Mouse (Mus musculus): Measurements from ENCODE around the gene Cecr2. TPM values are rescaled to one million over a fixed set of nuclear protein-coding genes. Genes with fewer than 3 reads are reported as not detected.

Gene Cecr2
- polyA plus RNA-seq, 1 experiment from 2014 or later = 1.4 TPM

- Histone ChIP-seq H3K4me2 (no peak overlapping the region), H3K9ac (no peak overlapping the region), H3K27me3 (replicated peaks) (no peaks in the 10 kb centered on the region), H3K4me3 (no peak overlapping the region), H3K36me3 (no peaks in the 10 kb centered on the region), H3K27ac (ENCODE audit: poor library complexity, severe bottlenecking) (no peak overlapping the region), H3K4me1 (replicated peaks) (no peaks in the 10 kb centered on the region), H3K9me3 (replicated peaks) (no peaks in the 10 kb centered on the region)
- ATAC-seq (ENCODE audit: insufficient number of reproducible peaks, low FRiP score) = no peak
- WGBS = 60% methylated on average over 5 of the region's 5 CpGs
Observed at GRCm38 (mm10) chr6:120674121-120674520, 8.0 kb downstream of the Cecr2 start.

GRCm38 (mm10) chr6:120674881-120675280 is 8.7 kb downstream of the Cecr2 start:
- Histone ChIP-seq H3K9ac (no peak overlapping the region), H3K9me3 (replicated peaks) (no peaks in the 10 kb centered on the region), H3K36me3 (no peaks in the 10 kb centered on the region), H3K4me2 (no peak overlapping the region), H3K27me3 (replicated peaks) (no peaks in the 10 kb centered on the region), H3K4me1 (replicated peaks) (no peaks in the 10 kb centered on the region), H3K27ac (ENCODE audit: poor library complexity, severe bottlenecking) (no peak overlapping the region), H3K4me3 (no peak overlapping the region)
- 77% methylated on average over 4 of the region's 4 CpGs for WGBS
- no peak for ATAC-seq (ENCODE audit: insufficient number of reproducible peaks, low FRiP score)

GRCm38 (mm10) chr6:120675979-120676378 is 9.8 kb downstream of the Cecr2 start:
- no peaks in the 10 kb centered on the region for H3K36me3 ChIP-seq
- no peaks in the 10 kb centered on the region for H3K4me1 ChIP-seq (replicated peaks)
- no peaks in the 10 kb centered on the region for H3K9me3 ChIP-seq (replicated peaks)
- no peak overlapping the region for H3K9ac ChIP-seq
- no peak overlapping the region for H3K4me2 ChIP-seq
- H3K4me3 ChIP-seq = no peak overlapping the region
- 64% methylated on average over 2 of the region's 2 CpGs for whole genome bisulfite sequencing
- ATAC-seq (ENCODE audit: insufficient number of reproducible peaks, low FRiP score) = no peak
- no peaks in the 10 kb centered on the region for H3K27me3 ChIP-seq (replicated peaks)
- no peak overlapping the region for H3K27ac ChIP-seq (ENCODE audit: poor library complexity, severe bottlenecking)

- ATAC-seq (ENCODE audit: insufficient number of reproducible peaks, low FRiP score) = no peak
- Histone ChIP-seq H3K9me3 (replicated peaks) (no peaks in the 10 kb centered on the region), H3K27me3 (replicated peaks) (no peaks in the 10 kb centered on the region), H3K4me3 (no peak overlapping the region), H3K9ac (no peak overlapping the region), H3K4me1 (replicated peaks) (no peaks in the 10 kb centered on the region), H3K27ac (ENCODE audit: poor library complexity, severe bottlenecking) (no peak overlapping the region), H3K4me2 (no peak overlapping the region), H3K36me3 (no peaks in the 10 kb centered on the region)
- WGBS = 66% methylated on average over 2 of the region's 2 CpGs
Observed at GRCm38 (mm10) chr6:120683351-120683750, 17.2 kb downstream of the Cecr2 start.

- no peaks in the 10 kb centered on the region for H3K9me3 ChIP-seq (replicated peaks)
- no peaks in the 10 kb centered on the region for H3K36me3 ChIP-seq
- ATAC-seq (ENCODE audit: insufficient number of reproducible peaks, low FRiP score) = no peak
- WGBS = 93% methylated on average over 3 of the region's 3 CpGs
- H3K27ac ChIP-seq (ENCODE audit: poor library complexity, severe bottlenecking) = no peak overlapping the region
- H3K4me3 ChIP-seq = no peak overlapping the region
- no peak overlapping the region for H3K9ac ChIP-seq
- H3K4me1 ChIP-seq (replicated peaks) = no peaks in the 10 kb centered on the region
- H3K27me3 ChIP-seq (replicated peaks) = no peaks in the 10 kb centered on the region
- no peak overlapping the region for H3K4me2 ChIP-seq
Observed at GRCm38 (mm10) chr6:120684750-120685149, 18.6 kb downstream of the Cecr2 start.

- 76% methylated on average over 5 of the region's 5 CpGs for WGBS
Observed at GRCm38 (mm10) chr6:120686872-120687650, 20.9 kb downstream of the Cecr2 start.

GRCm38 (mm10) chr6:120700221-120700620 is 34.1 kb downstream of the Cecr2 start:
- no peak overlapping the region for H3K9ac ChIP-seq
- WGBS = 31% methylated on average over 4 of the region's 4 CpGs

More at GRCm38 (mm10) chr6:120686872-120687650, 20.9 kb downstream of the Cecr2 start:
- no peak for ATAC-seq (ENCODE audit: insufficient number of reproducible peaks, low FRiP score)
- Histone ChIP-seq H3K27me3 (replicated peaks) (no peaks in the 10 kb centered on the region), H3K9ac (no peak overlapping the region), H3K4me1 (replicated peaks) (no peaks in the 10 kb centered on the region), H3K36me3 (no peaks in the 10 kb centered on the region), H3K4me2 (no peak overlapping the region), H3K27ac (ENCODE audit: poor library complexity, severe bottlenecking) (no peak overlapping the region), H3K9me3 (replicated peaks) (no peaks in the 10 kb centered on the region), H3K4me3 (no peak overlapping the region)

GRCm38 (mm10) chr6:120704376-120704775 is 38.2 kb downstream of the Cecr2 start:
- Histone ChIP-seq H3K27ac (ENCODE audit: poor library complexity, severe bottlenecking) (no peak overlapping the region), H3K27me3 (replicated peaks) (no peaks in the 10 kb centered on the region), H3K4me2 (no peak overlapping the region), H3K9ac (no peak overlapping the region), H3K4me3 (no peak overlapping the region), H3K4me1 (replicated peaks) (0 out of 2 replicates have a peak, but pooled peaks cover 2% of the 10 kb centered on the region), H3K36me3 (no peaks in the 10 kb centered on the region), H3K9me3 (replicated peaks) (no peaks in the 10 kb centered on the region)
- no peak for ATAC-seq (ENCODE audit: insufficient number of reproducible peaks, low FRiP score)

More at GRCm38 (mm10) chr6:120700221-120700620, 34.1 kb downstream of the Cecr2 start:
- H3K36me3 ChIP-seq = no peaks in the 10 kb centered on the region
- H3K4me1 ChIP-seq (replicated peaks) = 0 out of 2 replicates have a peak, but pooled peaks cover 2% of the 10 kb centered on the region
- H3K4me3 ChIP-seq = no peak overlapping the region
- no peak overlapping the region for H3K27ac ChIP-seq (ENCODE audit: poor library complexity, severe bottlenecking)
- no peak for ATAC-seq (ENCODE audit: insufficient number of reproducible peaks, low FRiP score)
- H3K9me3 ChIP-seq (replicated peaks) = no peaks in the 10 kb centered on the region
- H3K4me2 ChIP-seq = no peak overlapping the region
- H3K27me3 ChIP-seq (replicated peaks) = no peaks in the 10 kb centered on the region

- Histone ChIP-seq H3K9ac (no peak overlapping the region), H3K27me3 (replicated peaks) (no peaks in the 10 kb centered on the region), H3K27ac (ENCODE audit: poor library complexity, severe bottlenecking) (no peak overlapping the region), H3K9me3 (replicated peaks) (no peaks in the 10 kb centered on the region), H3K4me1 (replicated peaks) (no peaks in the 10 kb centered on the region), H3K4me3 (no peak overlapping the region), H3K36me3 (no peaks in the 10 kb centered on the region), H3K4me2 (no peak overlapping the region)
- ATAC-seq (ENCODE audit: insufficient number of reproducible peaks, low FRiP score) = no peak
- 71% methylated on average over 1 of the region's 1 CpGs for WGBS
Observed at GRCm38 (mm10) chr6:120708759-120709158, 42.6 kb downstream of the Cecr2 start.

- 90% methylated on average over 3 of the region's 3 CpGs for whole genome bisulfite sequencing
- H3K36me3 ChIP-seq = no peaks in the 10 kb centered on the region
- no peak for ATAC-seq (ENCODE audit: insufficient number of reproducible peaks, low FRiP score)
- H3K4me3 ChIP-seq = no peak overlapping the region
- H3K9ac ChIP-seq = no peak overlapping the region
- H3K4me2 ChIP-seq = no peak overlapping the region
- H3K9me3 ChIP-seq (replicated peaks) = no peaks in the 10 kb centered on the region
- no peaks in the 10 kb centered on the region; the same call in 1 of the 2 replicates for H3K4me1 ChIP-seq (replicated peaks)
- no peaks in the 10 kb centered on the region for H3K27me3 ChIP-seq (replicated peaks)
- no peak overlapping the region for H3K27ac ChIP-seq (ENCODE audit: poor library complexity, severe bottlenecking)
Observed at GRCm38 (mm10) chr6:120714806-120715205, 48.6 kb downstream of the Cecr2 start.

GRCm38 (mm10) chr6:120715227-120715626 is 49.1 kb downstream of the Cecr2 start:
- WGBS = 86% methylated on average over 5 of the region's 5 CpGs
- Histone ChIP-seq H3K9me3 (replicated peaks) (no peaks in the 10 kb centered on the region), H3K36me3 (no peaks in the 10 kb centered on the region), H3K27ac (ENCODE audit: poor library complexity, severe bottlenecking) (no peak overlapping the region), H3K27me3 (replicated peaks) (no peaks in the 10 kb centered on the region), H3K9ac (no peak overlapping the region), H3K4me2 (no peak overlapping the region), H3K4me3 (no peak overlapping the region), H3K4me1 (replicated peaks) (no peaks in the 10 kb centered on the region; the same call in 1 of the 2 replicates)
- no peak for ATAC-seq (ENCODE audit: insufficient number of reproducible peaks, low FRiP score)

- Histone ChIP-seq H3K27me3 (replicated peaks) (no peaks in the 10 kb centered on the region), H3K4me3 (no peak overlapping the region), H3K9ac (no peak overlapping the region), H3K4me1 (replicated peaks) (no peaks in the 10 kb centered on the region; the same call in 1 of the 2 replicates), H3K9me3 (replicated peaks) (no peaks in the 10 kb centered on the region), H3K27ac (ENCODE audit: poor library complexity, severe bottlenecking) (no peak overlapping the region), H3K36me3 (no peaks in the 10 kb centered on the region), H3K4me2 (no peak overlapping the region)
- ATAC-seq (ENCODE audit: insufficient number of reproducible peaks, low FRiP score) = no peak
Observed at GRCm38 (mm10) chr6:120715851-120716250, 49.7 kb downstream of the Cecr2 start.
